ENCODE assay signal across 36 mouse cellular contexts in genomic region chr9:21854894-21855293, GRCm38 (mm10). TPM values are rescaled to one million over a fixed set of nuclear protein-coding genes. Genes with fewer than 3 reads are reported as not detected.
DNase-seq lines count a peak whose midpoint lies in the region; ATAC-seq lines count a peak whose summit lies in the region.
"Had no signal": no experiment of that assay in that cellular context is flagged by ENCODE, and none has a peak within 500 bp of the region (broad histone marks: within the 10 kb centered on the region; RNA-seq: fewer than 3 reads in every experiment).

No protein-coding gene starts in this region.

- no peaks in the 10 kb centered on the region for H3K9me3 ChIP-seq in heart, embryonic 12.5 days (replicated peaks)
- H3K9me3 ChIP-seq: embryonic facial prominence, embryonic 10.5 days; embryonic facial prominence, embryonic 15.5 days; forebrain, embryonic 13.5 days; G1E; limb, embryonic 13.5 days; liver, embryonic 13.5 days; midbrain, embryonic 12.5 days; neural tube, embryonic 12.5 days had no signal

- intact Hi-C loops in left cerebral cortex, postnatal 14 days (cut with DNase I): no loop called here

- peaks cover 11% of the 10 kb centered on the region for H3K4me1 ChIP-seq in heart, embryonic 12.5 days (replicated peaks)

- no peak for ATAC-seq in heart, embryonic 12.5 days (ENCODE audit: insufficient number of reproducible peaks, low FRiP score)
- ATAC-seq: forebrain, embryonic 13.5 days; hindbrain, postnatal 0 days; lung, postnatal 0 days had no signal

- WGBS in heart, embryonic 12.5 days: 80% methylated on average over 6 of the region's 6 CpGs
- WGBS in large intestine, adult 2 months: 44% methylated on average over 6 of the region's 6 CpGs

- H3K27ac ChIP-seq in heart, embryonic 12.5 days (ENCODE audit: poor library complexity, severe bottlenecking): no peak overlapping the region
- H3K27ac ChIP-seq: forebrain, embryonic 13.5 days; heart, adult 2 months; hindbrain, postnatal 0 days; layer of hippocampus, adult 2 months; left cerebral cortex, adult 2 months; limb, embryonic 13.5 days; liver, embryonic 13.5 days; midbrain, embryonic 12.5 days; neural tube, embryonic 12.5 days had no signal

- DNase-seq in adrenal gland, adult (ENCODE audit: inconsistent age in 2 of 2, low spot score in 1 of 2): peak; percentile 75 to 91
- DNase-seq in adrenal gland, adult 18-20 months (ENCODE audit: low spot score in 2 of 2): no peak
- peak; percentile 93 for DNase-seq in heart, adult 11 months
- peak; percentile 68 for DNase-seq in 3134 (ENCODE audit: extremely low read depth, insufficient read length, low spot score)
- DNase-seq in large intestine, adult 2 months (ENCODE audit: low read depth, low spot score): peak; percentile 79
- DNase-seq in left cerebral cortex, postnatal 14 days (ENCODE audit: low spot score in 2 of 2): no peak
- DNase-seq in kidney, postnatal 14 days: no peak
- DNase-seq: cerebellum, adult 18-20 months; cerebellum, postnatal 25 days; gastrocnemius, postnatal 36 days; heart, adult 2 months; heart, postnatal 14 days; kidney, adult 11 months; liver, embryonic 13.5 days; lung, adult 18-20 months; lung, postnatal 4 days; right cerebral cortex, adult 18-20 months; right cerebral cortex, postnatal 4 days had no signal

- no peaks in the 10 kb centered on the region for H3K36me3 ChIP-seq in heart, embryonic 12.5 days
- H3K36me3 ChIP-seq: embryonic facial prominence, embryonic 10.5 days; embryonic facial prominence, embryonic 15.5 days; G1E; limb, embryonic 13.5 days; liver, embryonic 13.5 days; midbrain, embryonic 12.5 days; neural tube, embryonic 12.5 days had no signal

- H3K4me2 ChIP-seq in heart, embryonic 12.5 days: no peak overlapping the region
- H3K4me2 ChIP-seq: embryonic facial prominence, embryonic 15.5 days; forebrain, embryonic 13.5 days; limb, embryonic 13.5 days; liver, embryonic 13.5 days; midbrain, embryonic 12.5 days; neural tube, embryonic 12.5 days had no signal

- H3K27me3 ChIP-seq in heart, embryonic 12.5 days (replicated peaks): no peaks in the 10 kb centered on the region
- H3K27me3 ChIP-seq: embryonic facial prominence, embryonic 15.5 days; forebrain, embryonic 13.5 days; limb, embryonic 13.5 days; liver, embryonic 13.5 days; midbrain, embryonic 12.5 days; neural tube, embryonic 12.5 days had no signal

- no peak overlapping the region for H3K4me3 ChIP-seq in heart, embryonic 12.5 days
- H3K4me3 ChIP-seq: embryonic facial prominence, embryonic 10.5 days; embryonic facial prominence, embryonic 15.5 days; forebrain, embryonic 13.5 days; heart, adult 2 months; layer of hippocampus, adult 2 months; left cerebral cortex, adult 2 months; limb, embryonic 13.5 days; liver, embryonic 13.5 days; megakaryocyte, embryonic 14.5 days; midbrain, embryonic 12.5 days; myocyte; neural tube, embryonic 12.5 days had no signal

- H3K9ac ChIP-seq in heart, embryonic 12.5 days: no peak overlapping the region
- H3K9ac ChIP-seq: embryonic facial prominence, embryonic 15.5 days; forebrain, embryonic 13.5 days; limb, embryonic 13.5 days; liver, embryonic 13.5 days; midbrain, embryonic 12.5 days; neural tube, embryonic 12.5 days had no signal

RNA-seq across cellular contexts. Expression of gene Dock6, which starts 2.5 kb away (rescaled TPM):
- 10 to 100 TPM; 29.7 to 36.1 TPM for total RNA-seq in adrenal gland, adult 18-20 months (2021)
- polyA plus RNA-seq in heart, embryonic 12.5 days (2016; fragmentation: Nextera tagmentation; extraction: Ambion mirVana): 52.3 and 59.0 TPM in 2 replicates
- polyA plus RNA-seq in large intestine, adult 2 months (2012; rRNA removed): 52.5 and 66.4 TPM in 2 replicates
- 10 to 100 TPM; 18.5 to 22.6 TPM for total RNA-seq in left cerebral cortex, postnatal 14 days (2021)

RNA-seq across cellular contexts. Expression of gene Angptl8, which starts 19.6 kb away (rescaled TPM):
- 10 to 100 TPM in 1 of 2 experiments, 1 to 10 TPM in 1; 8.2 to 26.2 TPM for total RNA-seq in adrenal gland, adult 18-20 months (2021)
- 1.7 and 1.9 TPM in 2 replicates for polyA plus RNA-seq in heart, embryonic 12.5 days (2016; fragmentation: Nextera tagmentation; extraction: Ambion mirVana)
- polyA plus RNA-seq in large intestine, adult 2 months (2012; rRNA removed): 6.2 and 7.6 TPM in 2 replicates
- total RNA-seq in left cerebral cortex, postnatal 14 days (2021): not detected
- total RNA-seq: G1E; gastrocnemius, postnatal 36 days; heart, adult 2 months; heart, postnatal 14 days; hindbrain, postnatal 0 days; layer of hippocampus, adult 2 months; layer of hippocampus, postnatal 14 days; left cerebral cortex, adult 2 months; left cerebral cortex, postnatal 36 days; midbrain, postnatal 0 days had no signal
- polyA plus RNA-seq: brain, embryonic 14.5 days; forebrain, embryonic 13.5 days; G1E; myocyte had no signal

RNA-seq across cellular contexts. Expression of gene Kank2, which starts 56.4 kb away (rescaled TPM):
- 10 to 100 TPM; 31.1 to 31.3 TPM for total RNA-seq in adrenal gland, adult 18-20 months (2021)
- 18.9 and 19.9 TPM in 2 replicates for polyA plus RNA-seq in heart, embryonic 12.5 days (2016; fragmentation: Nextera tagmentation; extraction: Ambion mirVana)
- 11.3 and 16.0 TPM in 2 replicates for polyA plus RNA-seq in large intestine, adult 2 months (2012; rRNA removed)
- 1 to 10 TPM; 7.4 to 7.6 TPM for total RNA-seq in left cerebral cortex, postnatal 14 days (2021)
- polyA plus RNA-seq: G1E had no signal

Comparison
In these comparisons a context has a peak if more than half of its experiments do, and no peak if none do; other contexts are left out.
1. DNase-seq: peak in adrenal gland, adult (2 of 2), heart, adult 11 months (single experiment), 3134 (single experiment) and large intestine, adult 2 months (single experiment); none in adrenal gland, adult 18-20 months (0 of 2), left cerebral cortex, postnatal 14 days (0 of 2) and kidney, postnatal 14 days (single experiment).
2. RNA of gene Angptl8, which starts 19.6 kb away (total RNA-seq): 8.2 to 26.2 TPM in adrenal gland, adult 18-20 months; not detected in left cerebral cortex, postnatal 14 days; every median in the first group is over 4 times any median in the second.